Mouse (Mus musculus) lung, postnatal 0 days (tissue): ENCODE measurements around the gene Nek8. TPM values are rescaled to one million over a fixed set of nuclear protein-coding genes. Genes with fewer than 3 reads are reported as not detected.

Source experiments
- ATAC-seq: fragments of 200-750 bp; cut with Nextera tagmentation; 2 replicates; pipeline ENCODE4 v1.8.0; 2017; ENCODE audit warnings: moderate library complexity
- DNase-seq: peaks from one replicate; pipeline ENCODE4 v3.0.0-alpha.2; 2016; ENCODE audit warnings: low spot score
- H3K27ac ChIP-seq: fragments of 300-500 bp; sonication (generic); 2 replicates; pipeline ENCODE4 v1.5.1; 2014; ENCODE audit warnings: antibody characterized with exemption, mild to moderate bottlenecking, low read length, mixed read lengths
- H3K27me3 ChIP-seq: fragments of 300-500 bp; sonication (generic); replicated peaks from 2 replicates; pipeline ENCODE4 v1.6.1; 2014; ENCODE audit warnings: low read length, mixed read lengths; ENCODE audit not compliant: insufficient read depth
- H3K36me3 ChIP-seq: fragments of 300-500 bp; sonication (generic); 2 replicates; pipeline ENCODE4 v1.6.1; 2014; ENCODE audit warnings: low read length, mixed read lengths; ENCODE audit not compliant: insufficient read depth
- H3K4me1 ChIP-seq: fragments of 300-500 bp; sonication (generic); 2 replicates; pipeline ENCODE4 v1.6.1; 2014; ENCODE audit warnings: antibody characterized with exemption, low read depth, low read length, mixed read lengths; ENCODE audit not compliant: insufficient read depth
- H3K4me2 ChIP-seq: fragments of 300-500 bp; sonication (generic); replicated peaks from 2 replicates; pipeline ENCODE4 v1.6.1; 2014; ENCODE audit warnings: low read depth, mild to moderate bottlenecking, low read length, moderate library complexity, mixed read lengths
- H3K4me3 ChIP-seq: fragments of 300-500 bp; sonication (generic); 2 replicates; pipeline ENCODE4 v1.5.1; 2014; ENCODE audit warnings: low read depth, low read length
- H3K9ac ChIP-seq: fragments of 300-500 bp; sonication (generic); replicated peaks from 2 replicates; pipeline ENCODE4 v1.6.1; 2014; ENCODE audit warnings: low read depth, mild to moderate bottlenecking
- H3K9me3 ChIP-seq: fragments of 300-500 bp; sonication (generic); 2 replicates; pipeline ENCODE4 v1.6.1; 2016; ENCODE audit warnings: low read length, mixed read lengths
- CTCF ChIP-seq: IDR thresholded peaks from 2 replicates; pipeline ENCODE4 v1.5.1; 2016; ENCODE audit warnings: antibody characterized with exemption, mild to moderate bottlenecking
- EP300 ChIP-seq: IDR thresholded peaks from 2 replicates; pipeline ENCODE4 v1.6.1; 2016; ENCODE audit warnings: antibody characterized with exemption, mild to moderate bottlenecking, control low read depth
- WGBS: fragments of 180-500 bp; shearing (Covaris S2); extraction: QIAGEN DNeasy Blood & Tissue Kit; methylation state at CpG from one replicate; pipeline ENCODE4 v1.1.7; 2014; 5-methylcytosine and 5-hydroxymethylcytosine counted together
- polyA plus RNA-seq: library from polyadenylated mRNA; unstranded; fragments of >200 nt; fragmentation: Nextera tagmentation; extraction: Ambion mirVana; gene quantifications from 2 replicates; pipeline ENCODE4 v1.2.1, GENCODE M21; 2015

The Nek8 gene
- polyA plus RNA-seq, 1 experiment from 2014 or later = 11.7 TPM

- peak overlapping the region; percentile 89 for H3K4me2 ChIP-seq
- H3K4me1 ChIP-seq = peaks cover 13% of the 10 kb centered on the region; the same call in 1 of the 2 replicates
- no peaks in the 10 kb centered on the region for H3K27me3 ChIP-seq
- TF ChIP-seq EP300 (no peak), CTCF (no peak)
- no peak for DNase-seq
- 24% methylated on average over 8 of the region's 8 CpGs for WGBS
- H3K9ac ChIP-seq = no peak overlapping the region
- peaks cover 11% of the 10 kb centered on the region; the same call in 1 of the 2 replicates for H3K36me3 ChIP-seq
- no peak for ATAC-seq
- H3K9me3 ChIP-seq = no peaks in the 10 kb centered on the region
- H3K4me3 ChIP-seq = peak overlapping the region; percentile 52
- H3K27ac ChIP-seq = peak overlapping the region; percentile 94; the same call in 1 of the 2 replicates
Measured at GRCm38 (mm10) chr11:78179438-78179999, 3.0 kb upstream of the Nek8 start.

- 2% methylated on average over 29 of the region's 29 CpGs for WGBS
- Histone ChIP-seq H3K4me2 (peak overlapping the region; percentile 89), H3K4me1 (peaks cover 13% of the 10 kb centered on the region; the same call in 1 of the 2 replicates), H3K27me3 (no peaks in the 10 kb centered on the region), H3K4me3 (peak overlapping the region; percentile 52), H3K9ac (peak overlapping the region; percentile 59), H3K36me3 (peaks cover 11% of the 10 kb centered on the region; the same call in 1 of the 2 replicates), H3K9me3 (no peaks in the 10 kb centered on the region), H3K27ac (peak overlapping the region; percentile 94)
- ATAC-seq (no peak), DNase-seq (peak; percentile 81)
- no peak for TF ChIP-seq EP300
- TF ChIP-seq CTCF = no peak; the same call in 1 of the 2 replicates
Measured at GRCm38 (mm10) chr11:78178859-78179437, 2.5 kb upstream of the Nek8 start.

- Histone ChIP-seq H3K4me2 (peak overlapping the region; percentile 89), H3K27ac (peak overlapping the region; percentile 94), H3K36me3 (peaks cover 11% of the 10 kb centered on the region; the same call in 1 of the 2 replicates), H3K4me1 (peaks cover 13% of the 10 kb centered on the region; the same call in 1 of the 2 replicates), H3K4me3 (peak overlapping the region; percentile 52), H3K9ac (peak overlapping the region; percentile 59), H3K9me3 (no peaks in the 10 kb centered on the region), H3K27me3 (no peaks in the 10 kb centered on the region)
- ATAC-seq (peak; percentile 86), DNase-seq (peak; percentile 96)
- WGBS = under 1% methylated on average over 62 of the region's 84 CpGs
- peak; percentile 99 for TF ChIP-seq CTCF
- TF ChIP-seq EP300 = 0 out of 2 replicates have a peak, but pooled peaks have one; percentile 16
Measured at GRCm38 (mm10) chr11:78177903-78178858, 1.7 kb upstream of the Nek8 start.

- Histone ChIP-seq H3K27ac (peak overlapping the region; percentile 94), H3K4me1 (peaks cover 13% of the 10 kb centered on the region; the same call in 1 of the 2 replicates), H3K4me2 (peak overlapping the region; percentile 89), H3K27me3 (no peaks in the 10 kb centered on the region), H3K36me3 (peaks cover 11% of the 10 kb centered on the region; the same call in 1 of the 2 replicates), H3K9me3 (no peaks in the 10 kb centered on the region), H3K9ac (peak overlapping the region; percentile 9; the same call in 1 of the 2 replicates), H3K4me3 (peak overlapping the region; percentile 52)
- TF ChIP-seq EP300 = no peak
- no peak for TF ChIP-seq CTCF
- peak; percentile 5 for ATAC-seq
- DNase-seq = peak; percentile 76
- WGBS = 0% methylated on average over 10 of the region's 10 CpGs
Measured at GRCm38 (mm10) chr11:78177437-78177836, 962 bp upstream of the Nek8 start.

GRCm38 (mm10) chr11:78176905-78177331 is 443 bp upstream of the Nek8 start:
- peak overlapping the region; percentile 94 for H3K27ac ChIP-seq
- H3K27me3 ChIP-seq = no peaks in the 10 kb centered on the region
- peaks cover 13% of the 10 kb centered on the region; the same call in 1 of the 2 replicates for H3K4me1 ChIP-seq
- H3K4me2 ChIP-seq = peak overlapping the region; percentile 89
- peak overlapping the region; percentile 52 for H3K4me3 ChIP-seq
- no peaks in the 10 kb centered on the region for H3K9me3 ChIP-seq
- H3K36me3 ChIP-seq = peaks cover 11% of the 10 kb centered on the region; the same call in 1 of the 2 replicates
- under 1% methylated on average over 23 of the region's 23 CpGs for WGBS
- H3K9ac ChIP-seq = peak overlapping the region; percentile 9
- DNase-seq (peak; percentile 64), ATAC-seq (no peak)
- TF ChIP-seq CTCF (no peak), EP300 (no peak)
